Mouse (Mus musculus) cerebellum, adult 2 months (tissue): Measurements from ENCODE around the gene 2010300C02Rik.

Experiments
- CTCF ChIP-seq: fragments of 200-500 bp; IDR thresholded peaks from 2 replicates; pipeline ENCODE4 v1.5.1; 2011; ENCODE audit warnings: low read depth, mild to moderate bottlenecking, control low read depth, low read length, moderate library complexity, borderline replicate concordance; ENCODE audit not compliant: insufficient read depth
- POLR2A ChIP-seq: fragments of 200-500 bp; IDR thresholded peaks from 2 replicates; pipeline ENCODE4 v1.6.1; 2011; ENCODE audit warnings: low read length, control low read depth, borderline replicate concordance; ENCODE audit not compliant: insufficient read depth

GRCm38 (mm10) chr1:37702326-37702725 is 17.6 kb downstream of the 2010300C02Rik start:
- TF ChIP-seq CTCF (no peak), POLR2A (no peak)
